Mouse (Mus musculus) small intestine, adult 2 months (tissue): ENCODE results near the gene Chn2. TPM values are rescaled to one million over a fixed set of nuclear protein-coding genes. Genes with fewer than 3 reads are reported as not detected.

Experiments
- H3K27ac ChIP-seq: fragments of 200-500 bp; 2 replicates; pipeline ENCODE4 v1.5.1; 2012; ENCODE audit warnings: low read depth, low read length, control low read depth, inconsistent platforms; ENCODE audit not compliant: insufficient read depth
- H3K27me3 ChIP-seq: fragments of 200-500 bp; 2 replicates; pipeline ENCODE4 v1.6.1; 2012; ENCODE audit warnings: mild to moderate bottlenecking, moderate library complexity, low read length, inconsistent platforms; ENCODE audit not compliant: control insufficient read depth, insufficient read depth
- H3K36me3 ChIP-seq: fragments of 200-500 bp; 2 replicates; pipeline ENCODE4 v1.6.1; 2012; ENCODE audit warnings: mild to moderate bottlenecking, low read length, control low read depth, inconsistent platforms; ENCODE audit not compliant: control insufficient read depth, insufficient read depth
- H3K4me1 ChIP-seq: fragments of 200-500 bp; 2 replicates; pipeline ENCODE4 v1.6.1; 2012; ENCODE audit warnings: low read length, inconsistent platforms, mixed read lengths; ENCODE audit not compliant: control insufficient read depth, insufficient read depth, insufficient read length
- H3K4me3 ChIP-seq: fragments of 200-500 bp; 2 replicates; pipeline ENCODE4 v1.5.1; 2012; ENCODE audit warnings: low read depth, mild to moderate bottlenecking, control low read depth, inconsistent platforms, low read length, moderate library complexity
- CTCF ChIP-seq: fragments of 200-500 bp; IDR thresholded peaks from 2 replicates; pipeline ENCODE4 v1.5.1; 2012; ENCODE audit warnings: low read depth, mild to moderate bottlenecking, control low read depth, inconsistent platforms, low read length, moderate library complexity, mixed read lengths; ENCODE audit not compliant: insufficient replicate concordance, insufficient read length; ENCODE audit errors: extremely low read depth
- POLR2A ChIP-seq: fragments of 200-500 bp; IDR thresholded peaks from 2 replicates; pipeline ENCODE4 v1.6.1; 2012; ENCODE audit warnings: low read depth, mild to moderate bottlenecking, control low read depth, inconsistent platforms, low read length, moderate library complexity
- whole genome bisulfite sequencing: fragments of 180-500 bp; shearing (Covaris S2); methylation state at CpG from one replicate; pipeline ENCODE4 v1.1.7; 2018; 5-methylcytosine and 5-hydroxymethylcytosine counted together
- polyA plus RNA-seq: library from polyadenylated mRNA; depleted of rRNA; stranded (reverse); fragments of >200 nt; gene quantifications from 2 replicates; pipeline ENCODE4 v1.2.3, GENCODE M21; 2012; rRNA removed

Gene Chn2
- polyA plus RNA-seq: 35.2 and 53.5 TPM in 2 replicates

- Histone ChIP-seq H3K27ac (peak within 1 kb of the TSS; percentile 71), H3K4me1 (peaks cover 17% of the 10 kb centered on the region), H3K36me3 (no peaks in the 10 kb centered on the region), H3K4me3 (peak within 1 kb of the TSS; percentile 69), H3K27me3 (no peaks in the 10 kb centered on the region)
- TF ChIP-seq POLR2A (no peak), CTCF (no peak)
- under 1% methylated on average over 43 of the region's 43 CpGs for WGBS
These were observed at the start of gene Chn2 for GRCm38 (mm10) chr6:54039357-54039804. Gene Chn2 (plus strand): TSS chr6:54039554.

GRCm38 (mm10) chr6:53992386-53992785 lies 47.0 kb upstream of the Chn2 start:
- TF ChIP-seq POLR2A: no peak
- no peak for TF ChIP-seq CTCF
- no peak overlapping the region for H3K27ac ChIP-seq
- H3K4me1 ChIP-seq: peaks cover 6% of the 10 kb centered on the region; the same call in 1 of the 2 replicates
- no peaks in the 10 kb centered on the region for H3K27me3 ChIP-seq
- no peaks in the 10 kb centered on the region for H3K36me3 ChIP-seq
- 81% methylated on average over 3 of the region's 3 CpGs for WGBS
- H3K4me3 ChIP-seq: no peak overlapping the region

GRCm38 (mm10) chr6:53995519-53995918 lies 43.8 kb upstream of the Chn2 start:
- no peaks in the 10 kb centered on the region for H3K27me3 ChIP-seq
- H3K36me3 ChIP-seq: no peaks in the 10 kb centered on the region
- H3K27ac ChIP-seq: no peak overlapping the region
- WGBS: 42% methylated on average over 4 of the region's 4 CpGs
- no peak overlapping the region for H3K4me3 ChIP-seq
- no peak for TF ChIP-seq CTCF
- TF ChIP-seq POLR2A: no peak
- H3K4me1 ChIP-seq: no peaks in the 10 kb centered on the region

- TF ChIP-seq CTCF (no peak), POLR2A (no peak)
- no peaks in the 10 kb centered on the region for H3K36me3 ChIP-seq
- no peak overlapping the region for H3K27ac ChIP-seq
- no peaks in the 10 kb centered on the region for H3K27me3 ChIP-seq
- 76% methylated on average over 3 of the region's 3 CpGs for WGBS
- H3K4me1 ChIP-seq: no peaks in the 10 kb centered on the region
- H3K4me3 ChIP-seq: no peak overlapping the region
These were observed 43.0 kb upstream of the Chn2 start for GRCm38 (mm10) chr6:53996226-53996955.

GRCm38 (mm10) chr6:54005302-54005701 lies 34.1 kb upstream of the Chn2 start:
- 79% methylated on average over 4 of the region's 4 CpGs for WGBS
- H3K4me3 ChIP-seq: no peak overlapping the region
- no peaks in the 10 kb centered on the region; the same call in 1 of the 2 replicates for H3K4me1 ChIP-seq
- H3K27me3 ChIP-seq: no peaks in the 10 kb centered on the region
- TF ChIP-seq CTCF (no peak), POLR2A (no peak)
- H3K36me3 ChIP-seq: no peaks in the 10 kb centered on the region
- H3K27ac ChIP-seq: no peak overlapping the region

GRCm38 (mm10) chr6:54008448-54009120 lies 30.8 kb upstream of the Chn2 start:
- H3K36me3 ChIP-seq: no peaks in the 10 kb centered on the region
- H3K27me3 ChIP-seq: no peaks in the 10 kb centered on the region
- H3K27ac ChIP-seq: no peak overlapping the region
- WGBS: 74% methylated on average over 16 of the region's 16 CpGs
- no peaks in the 10 kb centered on the region; the same call in 1 of the 2 replicates for H3K4me1 ChIP-seq
- TF ChIP-seq POLR2A (no peak), CTCF (no peak)
- H3K4me3 ChIP-seq: no peak overlapping the region

- Histone ChIP-seq H3K36me3 (no peaks in the 10 kb centered on the region), H3K4me3 (no peak overlapping the region), H3K27me3 (no peaks in the 10 kb centered on the region), H3K27ac (no peak overlapping the region), H3K4me1 (no peaks in the 10 kb centered on the region; the same call in 1 of the 2 replicates)
- WGBS: 74% methylated on average over 4 of the region's 4 CpGs
- no peak for TF ChIP-seq CTCF
- TF ChIP-seq POLR2A: no peak
These were observed 30.1 kb upstream of the Chn2 start for GRCm38 (mm10) chr6:54009293-54009692.
